Mouse (Mus musculus) G1E (cell line): Measurements from ENCODE around the gene Ank3. TPM values are rescaled to one million over a fixed set of nuclear protein-coding genes. Genes with fewer than 3 reads are reported as not detected.

ENCODE experiments used
- ATAC-seq: 2 replicates; pipeline ENCODE4 v1.8.0; 2016; ENCODE audit warnings: mild to moderate bottlenecking; ENCODE audit not compliant: insufficient number of reproducible peaks, poor library complexity, low FRiP score, severe bottlenecking; ENCODE audit errors: extremely low read depth
- DNase-seq: peaks from one replicate; pipeline ENCODE4 v3.0.0; 2012; ENCODE audit warnings: low spot score
- H3K27me3 ChIP-seq: 2 replicates; pipeline ENCODE4 v1.6.1; 2012; ENCODE audit warnings: mild to moderate bottlenecking, low read length, inconsistent platforms; ENCODE audit not compliant: insufficient read depth
- H3K36me3 ChIP-seq: replicated peaks from 2 replicates; pipeline ENCODE3; 2012; ENCODE audit warnings: mild to moderate bottlenecking, inconsistent platforms
- H3K4me1 ChIP-seq: 2 replicates; pipeline ENCODE4 v1.6.1; 2012; ENCODE audit warnings: low read depth, low read length, inconsistent platforms, mixed read lengths; ENCODE audit not compliant: insufficient read depth
- H3K4me3 ChIP-seq: 2 replicates; pipeline ENCODE4 v1.5.1; 2012; ENCODE audit warnings: low read depth, mild to moderate bottlenecking, inconsistent platforms, low read length, moderate library complexity, mixed read lengths
- H3K9me3 ChIP-seq: replicated peaks from 2 replicates; pipeline ENCODE4 v1.6.1; 2012; ENCODE audit warnings: inconsistent platforms
- CTCF ChIP-seq: IDR thresholded peaks from 2 replicates; pipeline ENCODE4 v1.5.1; 2012; ENCODE audit warnings: low read depth, low read length, inconsistent platforms, mixed read lengths
- GATA1 ChIP-seq: IDR thresholded peaks from 2 replicates; pipeline ENCODE4 v1.6.1; 2012; ENCODE audit warnings: borderline replicate concordance, low read length, inconsistent platforms, mixed read lengths
- GATA2 ChIP-seq: IDR thresholded peaks from 2 replicates; pipeline ENCODE4 v1.6.1; 2012; ENCODE audit warnings: low read depth, low read length, inconsistent platforms, borderline replicate concordance
- POLR2AphosphoS5 ChIP-seq: IDR thresholded peaks from 2 replicates; pipeline ENCODE4 v1.6.1; 2012; ENCODE audit warnings: low read depth, low read length, inconsistent platforms; ENCODE audit not compliant: insufficient replicate concordance
- TAL1 ChIP-seq: conservative IDR thresholded peaks from 2 replicates; pipeline ENCODE4 v1.6.1; 2012; ENCODE audit warnings: low read depth, low read length, inconsistent platforms, mixed read lengths
- polyA plus RNA-seq: library from polyadenylated mRNA; stranded (reverse); fragments of >175 nt; gene quantifications from 2 replicates; pipeline ENCODE4 v1.2.3, GENCODE M21; 2012
- total RNA-seq, 2 experiments: library from RNA; stranded (forward) in 1 of 2; stranded (reverse) in 1 of 2; fragments of 200-1000 nt in 1 of 2; fragments of >200 nt in 1 of 2; fragmentation: Nextera tagmentation in 1 of 2; gene quantifications; 2 replicates each; pipeline ENCODE4 v1.2.3; 2014 to 2017

Gene Ank3
- total and polyA plus RNA-seq, 3 experiments: 0.98 TPM; not detected in 2

DNA sequence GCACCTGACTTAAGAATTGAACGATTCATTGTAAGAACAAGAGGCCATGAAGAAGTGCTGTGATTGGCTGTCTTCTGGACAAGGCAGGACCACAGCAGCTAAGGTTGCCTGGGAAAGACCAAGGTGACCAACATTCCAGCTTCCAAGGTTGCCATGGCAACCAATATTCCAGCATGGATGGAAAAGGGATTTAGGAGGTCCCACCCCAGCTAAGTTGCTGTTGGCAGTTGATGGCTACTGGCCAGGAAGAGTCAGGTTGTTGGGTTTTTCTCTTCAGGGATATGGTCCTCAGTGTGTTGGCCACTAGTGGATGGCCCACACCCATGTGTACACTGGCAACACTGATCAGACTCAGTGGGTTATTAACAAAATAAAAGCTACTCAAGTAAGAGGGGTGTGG lies 204.1 kb downstream of the Ank3 start:
- TF ChIP-seq POLR2AphosphoS5 (no peak), GATA2 (no peak), CTCF (no peak), TAL1 (no peak), GATA1 (no peak)
- DNase-seq: no peak

GRCm38 (mm10) chr10:69604609-69605008 lies 206.0 kb downstream of the Ank3 start:
- TF ChIP-seq GATA2 (no peak), TAL1 (no peak), GATA1 (no peak), CTCF (no peak), POLR2AphosphoS5 (no peak)
- DNase-seq: no peak
- Histone ChIP-seq H3K36me3 (no peaks in the 10 kb centered on the region), H3K9me3 (peaks cover 62% of the 10 kb centered on the region), H3K4me3 (no peak overlapping the region), H3K27me3 (no peaks in the 10 kb centered on the region), H3K4me1 (no peaks in the 10 kb centered on the region)
- ATAC-seq: no peak

More for the DNA sequence above, 204.1 kb downstream of the Ank3 start:
- Histone ChIP-seq H3K36me3 (no peaks in the 10 kb centered on the region), H3K4me3 (no peak overlapping the region), H3K4me1 (no peaks in the 10 kb centered on the region), H3K9me3 (peaks cover 60% of the 10 kb centered on the region), H3K27me3 (no peaks in the 10 kb centered on the region)
- ATAC-seq: no peak

GRCm38 (mm10) chr10:69605211-69605610 lies 206.6 kb downstream of the Ank3 start:
- Histone ChIP-seq H3K27me3 (no peaks in the 10 kb centered on the region), H3K4me3 (no peak overlapping the region), H3K36me3 (no peaks in the 10 kb centered on the region), H3K4me1 (no peaks in the 10 kb centered on the region), H3K9me3 (peaks cover 57% of the 10 kb centered on the region)
- ATAC-seq: no peak
- no peak for TF ChIP-seq CTCF
- TF ChIP-seq TAL1: no peak
- TF ChIP-seq GATA2: no peak
- TF ChIP-seq POLR2AphosphoS5: no peak
- no peak for TF ChIP-seq GATA1
- DNase-seq: no peak

DNA sequence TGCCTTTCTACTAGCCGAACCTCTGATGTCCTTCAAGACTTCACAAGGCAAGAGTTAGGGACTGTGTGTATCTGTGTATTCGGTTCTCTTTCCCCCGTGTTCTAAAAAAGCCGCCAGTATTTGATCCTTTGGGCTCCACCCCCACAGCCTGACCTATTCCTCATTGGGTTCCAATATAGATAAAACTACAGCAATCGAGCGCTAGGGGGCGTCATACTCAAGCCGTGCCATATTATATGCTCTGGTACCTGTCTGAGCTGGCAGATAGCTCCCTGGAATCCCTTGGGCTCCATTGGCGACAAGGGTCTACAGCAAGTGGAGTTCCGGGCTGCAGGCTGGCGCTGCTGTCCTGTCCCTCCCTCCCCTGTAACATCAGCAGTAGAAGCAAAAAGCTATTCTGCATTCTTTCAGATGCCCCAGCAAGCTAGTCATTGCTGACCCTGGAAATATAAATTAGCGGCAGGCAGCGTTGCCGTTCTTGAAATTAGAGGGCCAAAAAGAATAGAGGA lies 209.1 kb downstream of the Ank3 start:
- DNase-seq: no peak
- no peak for ATAC-seq
- TF ChIP-seq POLR2AphosphoS5: no peak
- no peak for TF ChIP-seq GATA1
- TF ChIP-seq CTCF: no peak
- TF ChIP-seq TAL1: no peak
- TF ChIP-seq GATA2: no peak

GRCm38 (mm10) chr10:69611314-69611713 lies 212.7 kb downstream of the Ank3 start:
- DNase-seq (no peak), ATAC-seq (no peak)
- Histone ChIP-seq H3K4me1 (no peaks in the 10 kb centered on the region), H3K36me3 (no peaks in the 10 kb centered on the region), H3K27me3 (no peaks in the 10 kb centered on the region), H3K4me3 (no peak overlapping the region), H3K9me3 (peaks cover 50% of the 10 kb centered on the region)
- no peak for TF ChIP-seq TAL1
- no peak for TF ChIP-seq GATA1
- TF ChIP-seq GATA2: no peak
- TF ChIP-seq CTCF: no peak
- no peak for TF ChIP-seq POLR2AphosphoS5

More for the DNA sequence above, 209.1 kb downstream of the Ank3 start:
- H3K9me3 ChIP-seq: peaks cover 51% of the 10 kb centered on the region
- no peaks in the 10 kb centered on the region for H3K27me3 ChIP-seq
- no peak overlapping the region for H3K4me3 ChIP-seq
- no peaks in the 10 kb centered on the region for H3K4me1 ChIP-seq
- no peaks in the 10 kb centered on the region for H3K36me3 ChIP-seq

GRCm38 (mm10) chr10:69611839-69612340 lies 213.3 kb downstream of the Ank3 start:
- H3K27me3 ChIP-seq: no peaks in the 10 kb centered on the region
- no peak overlapping the region for H3K4me3 ChIP-seq
- no peak for DNase-seq
- no peaks in the 10 kb centered on the region for H3K36me3 ChIP-seq
- H3K9me3 ChIP-seq: peaks cover 50% of the 10 kb centered on the region
- no peak for TF ChIP-seq GATA2
- TF ChIP-seq POLR2AphosphoS5: no peak
- no peak for TF ChIP-seq CTCF
- TF ChIP-seq GATA1: no peak
- no peak for TF ChIP-seq TAL1
- no peaks in the 10 kb centered on the region for H3K4me1 ChIP-seq
- no peak for ATAC-seq
